Mouse (Mus musculus): ENCODE results near the gene Gm10337. TPM values are rescaled to one million over a fixed set of nuclear protein-coding genes. Genes with fewer than 3 reads are reported as not detected.
A peak's percentile ranks its signal among the peaks of the same experiment; 100 is the strongest.

Gene Gm10337
- polyA plus RNA-seq (2012; rRNA removed) = not detected in 2 replicates

DNA sequence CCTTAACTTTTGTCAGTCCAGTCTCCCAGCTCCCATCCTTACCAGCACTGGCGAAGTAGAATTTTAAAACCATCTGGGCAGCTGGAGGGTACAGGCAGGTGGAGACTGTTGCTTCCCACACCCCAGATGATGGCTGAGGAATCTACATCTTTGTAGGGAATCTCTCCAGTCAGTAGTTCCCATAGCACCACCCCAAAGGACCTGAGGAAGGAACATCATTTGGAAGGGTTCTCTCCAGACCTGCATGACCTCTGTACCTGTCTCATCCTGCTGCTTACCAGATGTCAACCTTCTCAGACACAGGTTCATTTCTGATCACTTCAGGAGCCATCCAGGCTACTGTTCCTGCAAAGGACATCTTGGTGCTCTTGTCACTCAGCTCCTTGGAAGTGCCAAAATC, at the start of gene Gm10337:
Gene Gm10337, plus strand, starts transcription at position 276 of the 400 bp plus-strand sequence.
- TF ChIP-seq CTCF (IDR thresholded peaks at IDR 0.05; ENCODE audit: borderline replicate concordance, control insufficient read depth, extremely low read depth, insufficient read depth, low read length, poor library complexity) = no peak
- TF ChIP-seq POLR2A (IDR thresholded peaks at IDR 0.05; ENCODE audit: control insufficient read depth, extremely low read depth, insufficient read depth, low read length, poor library complexity) = no peak
- Histone ChIP-seq H3K27me3 (ENCODE audit: control insufficient read depth, insufficient read depth, low read length) (no peaks in the 10 kb centered on the region), H3K4me1 (replicated peaks; ENCODE audit: control insufficient read depth, insufficient read depth, low read length) (0 out of 2 replicates have a peak, but pooled peaks cover 2% of the 10 kb centered on the region), H3K27ac (ENCODE audit: control insufficient read depth, insufficient read depth, low read length) (no peak within 1 kb of the TSS), H3K4me3 (ENCODE audit: control insufficient read depth, insufficient read depth, low read length) (no peak within 1 kb of the TSS), H3K36me3 (ENCODE audit: control insufficient read depth, insufficient read depth, low read length) (peaks cover 57% of the 10 kb centered on the region)
- no peak for DNase-seq
- 100% methylated on average over 1 of the region's 1 CpGs for WGBS

DNA sequence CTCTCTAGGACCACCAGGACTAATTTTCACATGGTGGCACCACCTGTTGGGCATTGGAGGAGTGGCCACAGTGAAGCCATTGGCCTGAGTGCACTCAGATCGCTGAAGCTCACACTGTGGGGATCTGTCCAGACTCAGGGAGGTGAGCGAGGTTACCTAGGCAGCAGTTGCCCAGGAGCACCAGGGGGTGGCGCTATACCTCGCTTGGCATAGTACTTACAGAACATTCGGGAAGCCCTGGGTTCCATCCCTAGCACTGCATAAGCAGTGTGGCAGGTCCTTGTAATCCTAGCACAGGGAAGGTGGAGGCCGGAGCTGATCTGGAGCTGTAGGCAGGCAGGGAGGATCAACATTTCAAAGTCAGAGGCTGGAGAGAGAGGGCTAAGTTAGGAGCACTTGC, 47.5 kb upstream of the Gm10337 start:
- no peak overlapping the region for H3K27ac ChIP-seq (ENCODE audit: control insufficient read depth, insufficient read depth, low read length)
- H3K36me3 ChIP-seq (ENCODE audit: control insufficient read depth, insufficient read depth, low read length) = no peaks in the 10 kb centered on the region
- TF ChIP-seq CTCF (IDR thresholded peaks at IDR 0.05; ENCODE audit: borderline replicate concordance, control insufficient read depth, extremely low read depth, insufficient read depth, low read length, poor library complexity) = peak; percentile 71
- no peak for TF ChIP-seq POLR2A (IDR thresholded peaks at IDR 0.05; ENCODE audit: control insufficient read depth, extremely low read depth, insufficient read depth, low read length, poor library complexity)
- no peaks in the 10 kb centered on the region for H3K27me3 ChIP-seq (ENCODE audit: control insufficient read depth, insufficient read depth, low read length)
- no peak for DNase-seq
- WGBS = 71% methylated on average over 6 of the region's 6 CpGs
- H3K4me1 ChIP-seq (replicated peaks; ENCODE audit: control insufficient read depth, insufficient read depth, low read length) = peaks cover 34% of the 10 kb centered on the region
- no peak overlapping the region for H3K4me3 ChIP-seq (ENCODE audit: control insufficient read depth, insufficient read depth, low read length)

DNA sequence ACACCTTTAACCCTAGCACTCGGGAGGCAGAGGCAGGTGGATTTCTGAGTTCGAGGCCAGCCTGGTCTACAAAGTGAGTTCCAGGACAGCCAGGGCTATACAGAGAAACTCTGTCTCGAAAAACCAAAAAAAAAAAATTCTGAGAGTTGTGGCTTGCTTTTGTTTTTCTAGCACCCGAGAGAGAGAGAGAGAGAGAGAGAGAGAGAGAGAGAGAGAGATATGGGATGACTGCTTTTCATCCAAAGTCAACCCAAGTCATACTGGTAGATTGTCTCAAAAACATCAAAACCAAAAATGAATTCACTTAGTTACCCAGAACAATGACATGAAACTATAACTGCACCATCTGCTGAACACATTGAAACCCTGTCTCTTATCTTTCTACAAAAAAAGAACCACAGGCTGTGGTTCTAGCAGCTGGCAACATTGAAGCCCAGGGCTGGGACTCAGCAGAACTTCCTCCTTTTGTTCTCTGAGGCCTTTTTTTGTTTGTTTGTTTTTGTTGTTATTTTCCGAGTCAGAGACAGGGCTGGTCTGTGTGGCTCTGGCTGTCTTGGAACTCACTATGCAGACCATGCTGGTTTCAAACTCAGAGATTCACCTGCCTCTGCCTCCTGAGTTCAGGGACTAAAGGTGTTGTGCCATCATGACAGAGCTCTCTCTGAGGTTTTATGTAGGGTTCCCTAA, 45.3 kb upstream of the Gm10337 start:
- Histone ChIP-seq H3K36me3 (ENCODE audit: control insufficient read depth, insufficient read depth, low read length) (no peaks in the 10 kb centered on the region), H3K27me3 (ENCODE audit: control insufficient read depth, insufficient read depth, low read length) (no peaks in the 10 kb centered on the region), H3K4me3 (ENCODE audit: control insufficient read depth, insufficient read depth, low read length) (no peak overlapping the region), H3K27ac (ENCODE audit: control insufficient read depth, insufficient read depth, low read length) (peak overlapping the region; percentile 98), H3K4me1 (replicated peaks; ENCODE audit: control insufficient read depth, insufficient read depth, low read length) (peaks cover 27% of the 10 kb centered on the region)
- no peak for TF ChIP-seq POLR2A (IDR thresholded peaks at IDR 0.05; ENCODE audit: control insufficient read depth, extremely low read depth, insufficient read depth, low read length, poor library complexity)
- TF ChIP-seq CTCF (IDR thresholded peaks at IDR 0.05; ENCODE audit: borderline replicate concordance, control insufficient read depth, extremely low read depth, insufficient read depth, low read length, poor library complexity) = no peak
- peak; percentile 43 for DNase-seq
- 2% methylated on average over 5 of the region's 5 CpGs for WGBS

DNA sequence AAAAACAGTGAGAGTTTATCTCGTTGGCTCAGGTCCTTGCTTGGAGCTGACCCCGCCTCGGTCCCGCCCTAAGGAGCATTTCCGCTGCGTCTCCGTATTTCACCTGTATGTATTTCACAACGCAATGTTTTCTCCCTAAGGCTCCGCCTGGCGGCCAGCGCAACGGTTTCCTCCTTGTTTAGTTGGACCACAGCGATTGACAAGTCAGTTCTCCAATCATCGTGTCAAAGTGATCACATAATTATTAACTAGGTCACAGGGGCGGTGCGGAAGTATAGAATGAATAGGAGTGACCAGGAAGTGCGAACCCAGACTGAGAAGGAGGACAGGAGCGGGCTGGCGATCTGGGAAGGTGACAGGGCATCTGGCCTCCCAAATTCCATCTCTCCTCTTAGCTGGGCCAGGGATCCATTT, 44.6 kb upstream of the Gm10337 start, which contains the start of gene Prr13:
Gene Prr13, plus strand, starts transcription at position 125 of the 414 bp plus-strand sequence.
- peak within 1 kb of the TSS; percentile 98 for H3K27ac ChIP-seq (ENCODE audit: control insufficient read depth, insufficient read depth, low read length)
- H3K27me3 ChIP-seq (ENCODE audit: control insufficient read depth, insufficient read depth, low read length) = no peaks in the 10 kb centered on the region
- DNase-seq = peak; percentile 88
- TF ChIP-seq POLR2A (IDR thresholded peaks at IDR 0.05; ENCODE audit: control insufficient read depth, extremely low read depth, insufficient read depth, low read length, poor library complexity) = no peak
- peak; percentile 61; the same call in 1 of the 2 replicates for TF ChIP-seq CTCF (IDR thresholded peaks at IDR 0.05; ENCODE audit: borderline replicate concordance, control insufficient read depth, extremely low read depth, insufficient read depth, low read length, poor library complexity)
- H3K4me3 ChIP-seq (ENCODE audit: control insufficient read depth, insufficient read depth, low read length) = peak within 1 kb of the TSS; percentile 40
- peaks cover 27% of the 10 kb centered on the region for H3K4me1 ChIP-seq (replicated peaks; ENCODE audit: control insufficient read depth, insufficient read depth, low read length)
- 3% methylated on average over 19 of the region's 19 CpGs for WGBS
- H3K36me3 ChIP-seq (ENCODE audit: control insufficient read depth, insufficient read depth, low read length) = no peaks in the 10 kb centered on the region

DNA sequence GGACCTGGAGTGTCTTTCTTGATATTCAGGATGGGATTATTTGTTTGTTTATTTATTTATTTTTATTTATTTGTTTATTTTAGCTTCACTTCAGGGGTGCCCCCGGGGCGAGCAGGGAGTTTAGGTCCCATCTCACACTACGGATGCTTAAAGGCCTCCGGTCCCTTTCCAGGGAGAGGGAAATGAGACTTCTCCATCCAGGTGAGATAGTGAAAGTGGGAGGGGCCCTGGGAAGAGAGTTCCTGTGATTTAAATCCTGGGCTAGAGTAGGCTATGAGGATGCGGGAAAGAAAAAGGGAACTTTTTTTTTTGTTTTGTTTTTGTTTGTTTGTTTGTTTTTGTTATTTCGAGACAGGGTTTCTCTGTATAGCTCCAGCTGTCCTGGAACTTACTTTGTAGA, 44.1 kb upstream of the Gm10337 start:
- no peak for DNase-seq
- WGBS = 30% methylated on average over 6 of the region's 6 CpGs
- no peaks in the 10 kb centered on the region for H3K27me3 ChIP-seq (ENCODE audit: control insufficient read depth, insufficient read depth, low read length)
- H3K36me3 ChIP-seq (ENCODE audit: control insufficient read depth, insufficient read depth, low read length) = no peaks in the 10 kb centered on the region
- peak overlapping the region; percentile 98; the same call in 1 of the 2 replicates for H3K27ac ChIP-seq (ENCODE audit: control insufficient read depth, insufficient read depth, low read length)
- peaks cover 27% of the 10 kb centered on the region for H3K4me1 ChIP-seq (replicated peaks; ENCODE audit: control insufficient read depth, insufficient read depth, low read length)
- peak overlapping the region; percentile 40 for H3K4me3 ChIP-seq (ENCODE audit: control insufficient read depth, insufficient read depth, low read length)
- TF ChIP-seq POLR2A (IDR thresholded peaks at IDR 0.05; ENCODE audit: control insufficient read depth, extremely low read depth, insufficient read depth, low read length, poor library complexity) (no peak), CTCF (IDR thresholded peaks at IDR 0.05; ENCODE audit: borderline replicate concordance, control insufficient read depth, extremely low read depth, insufficient read depth, low read length, poor library complexity) (no peak)

DNA sequence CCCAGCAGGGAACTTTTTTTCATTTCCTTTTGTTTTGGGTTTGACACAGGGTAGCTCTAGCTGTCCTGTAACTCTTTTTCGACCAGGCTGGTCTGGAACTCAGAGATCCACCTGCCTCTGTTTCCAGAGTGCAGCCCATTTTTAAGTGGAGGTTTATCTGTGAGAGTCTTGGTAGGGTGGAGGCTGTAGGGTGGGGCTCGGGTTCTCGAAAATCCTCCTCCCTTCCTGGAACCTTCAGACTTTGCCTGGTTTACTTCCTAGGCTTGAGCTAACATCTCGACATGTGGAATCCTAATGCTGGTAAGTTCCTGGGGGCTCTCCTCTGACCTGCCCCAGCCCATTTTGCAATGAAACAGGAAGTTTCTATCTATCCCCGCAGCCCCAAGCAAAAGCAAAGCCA, 43.7 kb upstream of the Gm10337 start:
- TF ChIP-seq CTCF (IDR thresholded peaks at IDR 0.05; ENCODE audit: borderline replicate concordance, control insufficient read depth, extremely low read depth, insufficient read depth, low read length, poor library complexity) (no peak), POLR2A (IDR thresholded peaks at IDR 0.05; ENCODE audit: control insufficient read depth, extremely low read depth, insufficient read depth, low read length, poor library complexity) (no peak)
- no peak overlapping the region; the same call in 1 of the 2 replicates for H3K27ac ChIP-seq (ENCODE audit: control insufficient read depth, insufficient read depth, low read length)
- H3K27me3 ChIP-seq (ENCODE audit: control insufficient read depth, insufficient read depth, low read length) = no peaks in the 10 kb centered on the region
- no peaks in the 10 kb centered on the region for H3K36me3 ChIP-seq (ENCODE audit: control insufficient read depth, insufficient read depth, low read length)
- DNase-seq = no peak
- WGBS = 6% methylated on average over 5 of the region's 5 CpGs
- peaks cover 27% of the 10 kb centered on the region for H3K4me1 ChIP-seq (replicated peaks; ENCODE audit: control insufficient read depth, insufficient read depth, low read length)
- no peak overlapping the region for H3K4me3 ChIP-seq (ENCODE audit: control insufficient read depth, insufficient read depth, low read length)
